Mouse (Mus musculus) embryonic facial prominence, embryonic 11.5 days (tissue): ENCODE measurements around the gene Dusp2. TPM values are rescaled to one million over a fixed set of nuclear protein-coding genes. Genes with fewer than 3 reads are reported as not detected.

Experiments
- ATAC-seq: fragments of 200-750 bp; cut with Nextera tagmentation; replicated peaks from 2 replicates; pipeline ENCODE4 v1.8.0; 2017; ENCODE audit warnings: low read depth; ENCODE audit not compliant: insufficient number of reproducible peaks, low FRiP score, low TSS enrichment
- DNase-seq: peaks from one replicate; pipeline ENCODE4 v3.0.0-alpha.2; 2015; ENCODE audit warnings: low spot score
- H3K27ac ChIP-seq: fragments of 300-500 bp; sonication (generic); replicated peaks from 2 replicates; pipeline ENCODE4 v1.5.1; 2014; ENCODE audit warnings: mild to moderate bottlenecking, low read depth, low read length, control low read depth
- H3K27me3 ChIP-seq: fragments of 300-500 bp; sonication (generic); 2 replicates; pipeline ENCODE4 v1.6.1; 2014; ENCODE audit warnings: mild to moderate bottlenecking, low read length, moderate library complexity, mixed read lengths; ENCODE audit not compliant: control insufficient read depth, insufficient read depth
- H3K36me3 ChIP-seq: fragments of 300-500 bp; sonication (generic); replicated peaks from 2 replicates; pipeline ENCODE4 v1.6.1; 2014; ENCODE audit warnings: low read depth, mild to moderate bottlenecking, low read length, moderate library complexity, mixed read lengths; ENCODE audit not compliant: control insufficient read depth, insufficient read depth
- H3K4me1 ChIP-seq: fragments of 300-500 bp; sonication (generic); 2 replicates; pipeline ENCODE4 v1.6.1; 2014; ENCODE audit warnings: low read length, mixed read lengths; ENCODE audit not compliant: control insufficient read depth, insufficient read depth
- H3K4me2 ChIP-seq: fragments of 300-500 bp; sonication (generic); 2 replicates; pipeline ENCODE4 v1.6.1; 2014; ENCODE audit warnings: low read depth, mild to moderate bottlenecking, control low read depth, low read length, moderate library complexity
- H3K4me3 ChIP-seq: fragments of 300-500 bp; sonication (generic); 2 replicates; pipeline ENCODE4 v1.5.1; 2014; ENCODE audit warnings: low read depth, low read length, control low read depth
- H3K9ac ChIP-seq: fragments of 300-500 bp; sonication (generic); replicated peaks from 2 replicates; pipeline ENCODE4 v1.6.1; 2014; ENCODE audit warnings: mild to moderate bottlenecking, control low read depth, low read length
- H3K9me3 ChIP-seq: fragments of 300-500 bp; sonication (generic); replicated peaks from 2 replicates; pipeline ENCODE4 v1.6.1; 2016; ENCODE audit warnings: mild to moderate bottlenecking, low read length, inconsistent platforms, mixed read lengths; ENCODE audit not compliant: control insufficient read depth
- WGBS: fragments of 180-500 bp; shearing (Covaris S2); extraction: QIAGEN DNeasy Blood & Tissue Kit; methylation state at CpG from one replicate; pipeline ENCODE4 v1.1.7; 2014; 5-methylcytosine and 5-hydroxymethylcytosine counted together
- polyA plus RNA-seq: library from polyadenylated mRNA; unstranded; fragments of >200 nt; fragmentation: Nextera tagmentation; extraction: Ambion mirVana; gene quantifications from 2 replicates; pipeline ENCODE4 v1.2.1, GENCODE M21; 2014

The Dusp2 gene
- polyA plus RNA-seq, 1 experiment from 2014 or later = 4.4 TPM

GRCm38 (mm10) chr2:127377942-127378610 lies 42.1 kb downstream of the Dusp2 start:
- ATAC-seq (no peak), DNase-seq (no peak)
- H3K27ac ChIP-seq = no peak overlapping the region
- H3K4me3 ChIP-seq = no peak overlapping the region
- H3K9ac ChIP-seq = no peak overlapping the region
- 71% methylated on average over 7 of the region's 7 CpGs for WGBS
- no peaks in the 10 kb centered on the region for H3K9me3 ChIP-seq
- H3K4me2 ChIP-seq = no peak overlapping the region
- no peaks in the 10 kb centered on the region; the same call in 1 of the 2 replicates for H3K4me1 ChIP-seq
- no peaks in the 10 kb centered on the region for H3K36me3 ChIP-seq
- H3K27me3 ChIP-seq = no peaks in the 10 kb centered on the region

GRCm38 (mm10) chr2:127378611-127378990 lies 42.6 kb downstream of the Dusp2 start:
- Histone ChIP-seq H3K4me1 (no peaks in the 10 kb centered on the region; the same call in 1 of the 2 replicates), H3K4me3 (no peak overlapping the region)
- no peak for DNase-seq

GRCm38 (mm10) chr2:127379250-127379649 lies 43.3 kb downstream of the Dusp2 start:
- H3K9ac ChIP-seq = no peak overlapping the region
- H3K27ac ChIP-seq = no peak overlapping the region
- H3K9me3 ChIP-seq = no peaks in the 10 kb centered on the region
- ATAC-seq (no peak), DNase-seq (no peak)
- 74% methylated on average over 3 of the region's 3 CpGs for WGBS
- no peak overlapping the region for H3K4me2 ChIP-seq
- no peak overlapping the region for H3K4me3 ChIP-seq
- no peaks in the 10 kb centered on the region for H3K27me3 ChIP-seq
- no peaks in the 10 kb centered on the region for H3K36me3 ChIP-seq
- H3K4me1 ChIP-seq = no peaks in the 10 kb centered on the region; the same call in 1 of the 2 replicates

More at GRCm38 (mm10) chr2:127378611-127378990, 42.6 kb downstream of the Dusp2 start:
- no peaks in the 10 kb centered on the region for H3K36me3 ChIP-seq
- WGBS = 59% methylated on average over 7 of the region's 7 CpGs
- ATAC-seq = no peak
- no peak overlapping the region for H3K9ac ChIP-seq
- H3K9me3 ChIP-seq = no peaks in the 10 kb centered on the region
- no peak overlapping the region for H3K4me2 ChIP-seq
- no peak overlapping the region for H3K27ac ChIP-seq
- H3K27me3 ChIP-seq = no peaks in the 10 kb centered on the region

GRCm38 (mm10) chr2:127383881-127384280 lies 47.9 kb downstream of the Dusp2 start:
- no peak for ATAC-seq
- H3K9me3 ChIP-seq = no peaks in the 10 kb centered on the region
- whole genome bisulfite sequencing = 58% methylated on average over 7 of the region's 7 CpGs

GRCm38 (mm10) chr2:127387521-127387920 lies 51.6 kb downstream of the Dusp2 start:
- no peak overlapping the region for H3K4me2 ChIP-seq
- no peak for DNase-seq
- H3K9me3 ChIP-seq = no peaks in the 10 kb centered on the region
- 71% methylated on average over 2 of the region's 2 CpGs for WGBS
- no peak for ATAC-seq
- no peak overlapping the region for H3K27ac ChIP-seq
- H3K27me3 ChIP-seq = no peaks in the 10 kb centered on the region
- H3K9ac ChIP-seq = no peak overlapping the region
- no peak overlapping the region for H3K4me3 ChIP-seq
- H3K36me3 ChIP-seq = no peaks in the 10 kb centered on the region
- no peaks in the 10 kb centered on the region for H3K4me1 ChIP-seq

More at GRCm38 (mm10) chr2:127383881-127384280, 47.9 kb downstream of the Dusp2 start:
- H3K36me3 ChIP-seq = no peaks in the 10 kb centered on the region
- no peak overlapping the region for H3K4me3 ChIP-seq
- no peaks in the 10 kb centered on the region for H3K27me3 ChIP-seq
- no peak overlapping the region for H3K9ac ChIP-seq
- no peak overlapping the region for H3K4me2 ChIP-seq
- no peaks in the 10 kb centered on the region for H3K4me1 ChIP-seq
- no peak overlapping the region for H3K27ac ChIP-seq
- DNase-seq = no peak

Other genes starting within 250 kb of the Dusp2 start
- 131 and 132 TPM in 2 replicates for gene Ncaph, start 202.2 kb upstream of the Dusp2 start, polyA plus RNA-seq
- 15.9 and 17.6 TPM in 2 replicates for gene Itpripl1, start 192.7 kb upstream of the Dusp2 start, polyA plus RNA-seq
- gene 1810024B03Rik, start 127.9 kb upstream of the Dusp2 start, polyA plus RNA-seq = 2.3 and 2.6 TPM in 2 replicates
- gene Snrnp200, start 127.8 kb upstream of the Dusp2 start, polyA plus RNA-seq = 104 and 107 TPM in 2 replicates
- 54.8 and 65.2 TPM in 2 replicates for gene Ciao1, start 88.3 kb upstream of the Dusp2 start, polyA plus RNA-seq
- 19.5 and 20.7 TPM in 2 replicates for gene Tmem127, start 88.3 kb upstream of the Dusp2 start, polyA plus RNA-seq
- 82.8 and 84.0 TPM in 2 replicates for gene Stard7, start 65.9 kb upstream of the Dusp2 start, polyA plus RNA-seq
- 0.10 and 0.11 TPM in 2 replicates for gene Astl, start 2.5 kb downstream of the Dusp2 start, polyA plus RNA-seq
- gene Adra2b, start 27.0 kb downstream of the Dusp2 start, polyA plus RNA-seq = 1.9 TPM in 2 replicates
- 0.31 TPM in 1 of 2 replicates, not detected in the other for gene Gpat2, start 89.0 kb downstream of the Dusp2 start, polyA plus RNA-seq
- 24.0 and 24.8 TPM in 2 replicates for gene Fahd2a, start 108.4 kb downstream of the Dusp2 start, polyA plus RNA-seq
- 2.8 and 3.0 TPM in 2 replicates for gene Kcnip3, start 185.9 kb downstream of the Dusp2 start, polyA plus RNA-seq
- gene Prom2, start 205.3 kb downstream of the Dusp2 start, polyA plus RNA-seq = 1.6 and 1.9 TPM in 2 replicates